Mouse (Mus musculus): Measurements from ENCODE around the gene Cxcl2. TPM values are rescaled to one million over a fixed set of nuclear protein-coding genes. Genes with fewer than 3 reads are reported as not detected.
A peak's percentile ranks its signal among the peaks of the same experiment; 100 is the strongest.

Gene Cxcl2
- total RNA-seq, 2 experiments from 2014 or later = not detected

GRCm38 (mm10) chr5:90890519-90891463 lies 12.9 kb upstream of the Cxcl2 start, which contains the start of gene Cxcl1:
TSS of gene Cxcl1 (plus strand) at chr5:90891241.
- intact Hi-C loops (cut with DNase I) = loop anchor here (5.0 kb wide), 1 partner anchor 118 kb away; the partner anchor contains the start of gene Pf4
- DNase-seq (ENCODE audit: low spot score) = peak; percentile 61

DNA sequence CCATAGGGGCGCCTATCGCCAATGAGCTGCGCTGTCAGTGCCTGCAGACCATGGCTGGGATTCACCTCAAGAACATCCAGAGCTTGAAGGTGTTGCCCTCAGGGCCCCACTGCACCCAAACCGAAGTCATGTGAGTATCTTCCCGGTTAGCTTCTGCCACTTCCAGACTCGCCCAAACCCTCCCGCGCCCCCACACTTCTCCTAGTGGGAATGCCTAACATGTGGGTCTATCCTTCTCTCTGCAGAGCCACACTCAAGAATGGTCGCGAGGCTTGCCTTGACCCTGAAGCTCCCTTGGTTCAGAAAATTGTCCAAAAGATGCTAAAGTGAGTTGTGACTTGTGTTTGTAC lies 12.2 kb upstream of the Cxcl2 start:
- intact Hi-C loops (cut with DNase I) = loop anchor here (5.0 kb wide), 1 partner anchor 119 kb away; the partner anchor contains the start of gene Pf4
- no peak for DNase-seq (ENCODE audit: low spot score)

GRCm38 (mm10) chr5:90894231-90894630 lies 9.4 kb upstream of the Cxcl2 start:
- intact Hi-C loops (cut with DNase I) = loop anchor here (5.0 kb wide), 1 partner anchor 122 kb away; the partner anchor contains the start of gene Pf4
- no peak for DNase-seq (ENCODE audit: low spot score)

DNA sequence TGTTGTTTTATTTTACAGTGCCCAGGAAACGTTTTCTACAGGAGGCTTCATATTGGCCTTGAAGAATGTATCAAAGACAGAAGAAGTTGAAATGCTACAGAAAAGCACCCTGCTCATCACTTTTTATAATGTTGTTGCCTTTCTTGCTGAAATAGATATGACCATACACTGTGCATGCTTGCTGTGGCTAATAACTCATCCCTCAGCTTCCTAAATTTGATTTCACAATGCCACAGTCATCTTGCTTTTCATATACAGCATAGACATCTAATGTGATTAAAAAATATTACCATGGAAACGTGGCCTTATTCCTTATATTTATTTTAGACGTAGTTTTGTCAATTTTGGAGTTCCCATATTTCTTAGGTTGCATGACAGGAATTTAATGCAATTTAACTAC lies 6.2 kb upstream of the Cxcl2 start:
- intact Hi-C loops (cut with DNase I) = no loop called here
- DNase-seq (ENCODE audit: low spot score) = no peak

- intact Hi-C loops (cut with DNase I) = no loop called here
- no peak for DNase-seq (ENCODE audit: low spot score)
These were observed 4.4 kb upstream of the Cxcl2 start for GRCm38 (mm10) chr5:90899308-90899707.

DNA sequence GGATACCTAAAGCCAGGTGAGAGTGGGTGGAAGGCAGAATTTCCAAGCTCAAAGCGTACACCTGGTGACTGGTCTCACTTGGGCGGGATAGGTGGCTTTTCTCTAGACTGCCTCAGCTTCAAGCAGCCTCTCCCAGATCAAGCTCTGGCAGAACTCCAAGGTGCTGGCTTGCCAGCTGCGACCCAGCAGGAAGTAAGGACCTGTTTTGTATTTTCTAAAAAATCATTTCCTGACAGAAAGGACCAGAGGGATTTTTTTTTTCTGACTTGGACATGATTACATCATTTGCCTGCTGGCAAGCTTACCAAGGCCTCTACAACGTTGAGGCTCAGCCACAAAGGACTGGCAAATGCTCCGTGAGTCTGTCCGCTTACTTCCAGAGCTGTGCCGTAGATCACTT lies 3.5 kb upstream of the Cxcl2 start:
- intact Hi-C loops (cut with DNase I) = no loop called here
- peak; percentile 57 for DNase-seq (ENCODE audit: low spot score)

DNA sequence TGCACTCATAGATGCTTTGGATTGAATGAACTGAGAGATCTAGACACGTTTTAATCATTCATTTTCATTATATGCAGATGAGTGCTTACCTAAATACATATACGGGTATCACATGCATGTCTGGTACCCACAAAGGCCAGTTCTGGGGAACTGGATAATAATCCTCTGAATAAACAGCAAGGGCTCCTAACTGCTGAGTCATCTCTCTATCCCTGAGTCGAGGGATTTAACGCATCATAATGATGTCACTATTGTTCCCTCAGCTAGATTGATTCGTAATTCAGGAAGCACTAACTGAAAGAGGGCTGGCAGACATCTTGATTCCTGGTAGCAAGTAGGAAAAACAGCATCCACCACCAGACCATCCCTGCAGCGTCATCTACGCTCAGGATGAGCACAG lies 3.0 kb upstream of the Cxcl2 start:
- DNase-seq (ENCODE audit: low spot score) = no peak
- intact Hi-C loops (cut with DNase I) = no loop called here

- intact Hi-C loops (cut with DNase I) = no loop called here
These were observed 1.1 kb upstream of the Cxcl2 start for GRCm38 (mm10) chr5:90902380-90903260.

DNA sequence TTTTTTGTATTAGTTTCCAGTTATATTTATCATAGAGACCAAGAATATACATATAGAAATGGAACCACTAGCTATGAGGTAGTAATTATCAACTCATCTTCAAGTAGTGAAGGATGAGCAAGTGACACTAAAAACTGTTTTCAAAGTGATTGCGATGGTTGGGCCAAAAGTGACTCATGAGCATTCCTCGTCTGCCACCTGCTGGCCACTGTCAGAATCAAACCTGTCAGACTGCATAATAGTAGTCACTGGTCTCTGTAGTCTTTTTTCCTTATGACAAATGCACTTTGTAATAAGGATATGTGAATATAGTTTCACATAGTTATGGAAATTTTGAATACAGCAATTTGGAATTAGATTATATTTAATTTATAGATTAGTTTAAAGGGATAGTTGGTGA lies 5.3 kb downstream of the Cxcl2 start:
- intact Hi-C loops (cut with DNase I) = loop anchor here (2.0 to 5.0 kb wide), 2 partner anchors 127 to 248 kb away; no protein-coding TSS in a partner anchor
- DNase-seq (ENCODE audit: low spot score) = peak; percentile 17

More at GRCm38 (mm10) chr5:90902380-90903260, 1.1 kb upstream of the Cxcl2 start:
- no peak for DNase-seq (ENCODE audit: low spot score)

DNA sequence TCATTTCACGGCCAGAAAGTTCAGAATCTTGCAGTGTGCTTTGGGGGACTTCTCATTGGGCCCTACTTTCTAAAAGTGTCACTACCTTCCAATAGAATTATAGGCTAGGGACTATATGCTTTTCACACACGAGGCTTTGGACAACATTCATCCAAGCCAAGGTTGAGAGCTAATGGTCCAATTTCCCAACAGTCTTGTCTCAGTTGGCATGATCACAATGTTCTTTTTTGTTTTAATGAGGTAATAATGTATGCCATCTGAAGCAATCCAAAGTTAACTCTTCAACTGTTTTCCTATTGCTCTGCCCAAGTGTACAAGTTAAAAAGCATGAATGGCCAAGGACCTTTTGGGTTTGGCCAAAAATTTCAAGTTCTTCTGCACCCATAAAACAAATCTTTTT lies 15.8 kb downstream of the Cxcl2 start:
- no peak for DNase-seq (ENCODE audit: low spot score)
- intact Hi-C loops (cut with DNase I) = no loop called here

DNA sequence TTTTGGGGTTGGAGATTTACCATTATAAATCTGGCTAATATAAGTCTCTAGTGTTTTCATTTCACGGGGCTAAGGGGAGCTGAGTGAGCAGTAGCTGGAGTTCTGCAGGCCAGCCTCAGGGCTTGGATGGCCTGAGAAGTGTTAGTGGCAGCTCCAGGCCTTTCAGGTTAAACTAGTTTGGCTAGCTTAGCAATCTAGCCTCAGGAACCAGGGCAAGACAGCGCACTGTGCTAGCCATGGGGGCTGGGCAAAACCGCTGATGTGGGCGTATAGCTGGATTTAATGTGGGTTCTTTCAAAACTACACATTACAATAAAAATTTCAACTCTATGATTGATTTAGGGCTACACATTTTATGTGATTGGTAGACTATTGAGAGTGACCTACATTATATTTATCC lies 19.3 kb downstream of the Cxcl2 start:
- intact Hi-C loops (cut with DNase I) = no loop called here
- no peak for DNase-seq (ENCODE audit: low spot score)

GRCm38 (mm10) chr5:90930546-90930945 lies 26.9 kb downstream of the Cxcl2 start:
- no peak for DNase-seq (ENCODE audit: low spot score)
- intact Hi-C loops (cut with DNase I) = no loop called here

- intact Hi-C loops (cut with DNase I) = no loop called here
- peak; percentile 77 for DNase-seq (ENCODE audit: low spot score)
These were observed 27.5 kb downstream of the Cxcl2 start, which contains the start of gene Mthfd2l for GRCm38 (mm10) chr5:90930971-90931851. TSS of gene Mthfd2l (plus strand) at chr5:90931117.

DNA sequence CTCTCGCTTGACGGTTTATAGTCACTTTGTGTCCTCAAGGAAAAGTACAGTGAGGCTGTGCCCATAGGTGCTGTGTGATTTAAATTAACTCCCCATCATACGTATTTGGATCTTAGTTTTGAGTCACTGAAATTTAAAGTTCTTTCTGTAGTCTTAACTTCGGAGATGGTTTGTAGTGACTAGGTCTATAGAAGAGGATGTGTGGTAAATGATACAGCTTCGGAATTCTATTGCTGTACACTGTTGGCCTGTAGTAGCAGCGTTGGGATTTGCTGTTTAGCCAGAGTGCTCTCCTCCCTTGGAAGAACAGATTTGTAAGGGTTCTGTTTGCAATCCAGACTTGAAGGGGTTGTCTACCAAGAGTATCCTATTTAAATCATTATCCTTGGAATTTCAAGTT lies 28.2 kb downstream of the Cxcl2 start:
- DNase-seq (ENCODE audit: low spot score) = no peak

DNA sequence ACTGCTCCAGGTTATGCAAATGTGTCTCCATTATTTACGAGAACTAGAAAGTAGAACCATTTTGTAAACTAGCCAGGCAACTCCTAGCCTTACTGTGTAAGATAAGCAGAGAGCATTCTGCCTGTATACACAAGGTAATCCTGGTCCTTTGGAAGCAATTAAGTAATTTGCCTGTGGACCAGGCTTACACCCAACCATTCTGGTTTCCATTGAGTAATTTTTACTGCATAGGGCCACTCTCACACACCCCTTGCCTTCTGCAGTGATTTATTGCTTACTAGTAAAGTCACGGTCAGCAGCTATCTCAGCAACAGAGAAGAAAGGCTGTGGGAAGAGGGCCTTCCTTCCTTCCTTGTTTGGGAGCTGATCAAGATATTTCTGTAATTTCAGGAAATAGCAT lies 33.0 kb downstream of the Cxcl2 start:
- no peak for DNase-seq (ENCODE audit: low spot score)
- intact Hi-C loops (cut with DNase I) = no loop called here

More for the DNA sequence above, 28.2 kb downstream of the Cxcl2 start:
- intact Hi-C loops (cut with DNase I) = no loop called here

DNA sequence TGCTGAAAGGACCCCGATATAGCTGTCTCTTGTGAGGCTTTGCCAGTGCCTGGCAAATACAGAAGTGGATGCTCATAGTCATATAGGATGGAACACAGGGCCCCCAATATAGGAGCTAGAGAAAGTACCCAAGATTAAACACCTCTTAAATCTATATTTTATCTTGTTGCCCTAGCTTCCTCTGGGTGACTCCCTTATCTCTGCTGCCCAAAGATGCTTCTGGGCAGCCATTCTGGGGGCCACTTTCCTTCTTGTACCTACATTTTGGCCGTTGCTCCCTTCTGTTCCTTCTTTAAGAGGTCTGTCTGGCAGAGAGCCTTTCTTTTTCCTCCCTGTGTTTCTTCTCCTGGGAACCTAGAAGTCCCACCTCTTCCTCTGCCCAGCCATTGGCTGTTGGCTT lies 41.8 kb downstream of the Cxcl2 start:
- intact Hi-C loops (cut with DNase I) = no loop called here
- no peak for DNase-seq (ENCODE audit: low spot score)

DNA sequence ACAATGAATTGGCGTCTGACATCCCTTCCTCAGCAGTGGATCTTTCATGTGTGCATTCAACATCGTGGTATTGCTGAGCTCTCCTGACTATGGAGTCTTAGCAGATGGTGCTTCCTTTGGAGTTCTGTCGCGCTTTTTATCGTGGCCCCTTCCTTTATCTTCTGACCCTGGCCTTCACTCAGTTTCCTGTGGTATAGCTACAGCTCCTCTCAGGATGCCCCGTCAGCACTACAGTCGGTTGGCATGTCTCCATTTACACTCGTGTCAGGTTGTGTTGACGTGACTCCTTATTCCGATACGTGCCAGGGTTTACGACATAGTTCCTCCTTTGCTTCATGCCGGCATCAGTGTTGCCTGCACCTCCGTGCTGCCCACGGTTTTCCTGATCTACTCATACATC lies 45.8 kb downstream of the Cxcl2 start:
- no peak for DNase-seq (ENCODE audit: low spot score)

GRCm38 (mm10) chr5:90951475-90951874 lies 47.8 kb downstream of the Cxcl2 start:
- intact Hi-C loops (cut with DNase I) = loop anchor here (1.0 kb wide), 1 partner anchor 357 kb away; no protein-coding TSS in a partner anchor
- DNase-seq (ENCODE audit: low spot score) = no peak

More for the DNA sequence above, 45.8 kb downstream of the Cxcl2 start:
- intact Hi-C loops (cut with DNase I) = no loop called here

GRCm38 (mm10) chr5:90952731-90953481 lies 49.2 kb downstream of the Cxcl2 start:
- intact Hi-C loops (cut with DNase I) = no loop called here
- DNase-seq (ENCODE audit: low spot score) = no peak

Measured in heart, postnatal 25 days (tissue).